Mouse (Mus musculus): ENCODE measurements around the gene Klra8. TPM values are rescaled to one million over a fixed set of nuclear protein-coding genes. Genes with fewer than 3 reads are reported as not detected.
"Not testable (repeated sequence)": the region's sequence is repeated elsewhere in the genome, so short reads cannot be mapped to it uniquely, and the experiment has no call there.

Gene Klra8
- not detected in 2 replicates for polyA plus RNA-seq (2015; fragmentation: Nextera tagmentation; extraction: Ambion mirVana)

DNA sequence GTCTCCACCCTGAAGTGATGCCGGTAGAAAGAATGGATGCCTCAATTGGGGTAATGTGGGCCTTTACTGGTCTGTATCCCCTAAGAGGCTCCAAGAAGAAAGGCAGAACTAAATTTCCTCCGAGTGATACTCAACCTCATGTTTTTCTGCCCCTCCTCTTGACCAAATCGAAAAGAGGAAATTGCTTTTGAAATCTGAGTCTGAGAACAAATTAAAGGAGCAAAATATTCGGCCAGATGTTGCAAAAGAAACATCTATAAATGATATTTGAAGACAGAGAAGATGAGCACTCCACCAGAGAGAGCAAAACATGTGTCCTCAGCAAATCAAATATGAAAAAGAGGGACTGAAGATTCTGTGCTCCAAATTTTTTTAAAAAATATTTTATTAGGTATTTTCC, at the start of gene Klra8:
Gene Klra8, minus strand, starts transcription at position 101 of the 400 bp plus-strand sequence.
- H3K27me3 ChIP-seq; H3K27ac ChIP-seq; H3K4me2 ChIP-seq; H3K9ac ChIP-seq; H3K36me3 ChIP-seq; H3K4me1 ChIP-seq; H3K9me3 ChIP-seq (replicated peaks); ATAC-seq (replicated peaks; ENCODE audit: low FRiP score); H3K4me3 ChIP-seq (replicated peaks): not testable (repeated sequence)
- WGBS, result 66% methylated on average over 4 of the region's 4 CpGs

DNA sequence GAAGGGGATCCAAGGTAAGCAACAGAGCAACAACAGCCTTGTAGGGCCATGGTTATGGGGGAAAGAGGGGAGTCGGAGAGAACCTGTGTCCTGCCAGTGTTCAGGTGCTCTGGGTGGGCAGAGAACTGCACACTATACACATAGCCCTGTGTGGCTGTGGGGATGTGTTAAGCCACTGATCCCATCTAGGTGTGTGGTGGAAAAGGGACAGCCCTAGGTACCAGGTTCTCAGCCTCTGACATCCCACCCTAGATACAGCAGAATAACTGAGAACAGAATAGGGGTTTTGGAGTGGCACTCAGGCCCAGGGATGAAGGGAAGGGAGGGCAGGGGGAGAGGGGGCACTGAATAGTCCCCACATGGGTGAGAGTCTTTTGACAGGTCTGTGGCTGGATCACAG, 19.2 kb downstream of the Klra8 start:
- 92% methylated on average over 1 of the region's 1 CpGs for WGBS
- Histone ChIP-seq H3K36me3 (no peaks in the 10 kb centered on the region), H3K4me1 (no peaks in the 10 kb centered on the region), H3K4me2 (no peak overlapping the region), H3K9ac (no peak overlapping the region), H3K4me3 (replicated peaks) (no peak overlapping the region), H3K27ac (no peak overlapping the region), H3K9me3 (replicated peaks) (no peaks in the 10 kb centered on the region), H3K27me3 (no peaks in the 10 kb centered on the region)
- ATAC-seq (replicated peaks; ENCODE audit: low FRiP score), result no peak

GRCm38 (mm10) chr6:130102743-130103142, 27.0 kb downstream of the Klra8 start:
- not testable (repeated sequence) for H3K4me2 ChIP-seq; H3K4me3 ChIP-seq (replicated peaks); H3K27me3 ChIP-seq; ATAC-seq (replicated peaks; ENCODE audit: low FRiP score); H3K9me3 ChIP-seq (replicated peaks); H3K27ac ChIP-seq; H3K4me1 ChIP-seq; H3K36me3 ChIP-seq; H3K9ac ChIP-seq
- WGBS, result 83% methylated on average over 3 of the region's 3 CpGs

DNA sequence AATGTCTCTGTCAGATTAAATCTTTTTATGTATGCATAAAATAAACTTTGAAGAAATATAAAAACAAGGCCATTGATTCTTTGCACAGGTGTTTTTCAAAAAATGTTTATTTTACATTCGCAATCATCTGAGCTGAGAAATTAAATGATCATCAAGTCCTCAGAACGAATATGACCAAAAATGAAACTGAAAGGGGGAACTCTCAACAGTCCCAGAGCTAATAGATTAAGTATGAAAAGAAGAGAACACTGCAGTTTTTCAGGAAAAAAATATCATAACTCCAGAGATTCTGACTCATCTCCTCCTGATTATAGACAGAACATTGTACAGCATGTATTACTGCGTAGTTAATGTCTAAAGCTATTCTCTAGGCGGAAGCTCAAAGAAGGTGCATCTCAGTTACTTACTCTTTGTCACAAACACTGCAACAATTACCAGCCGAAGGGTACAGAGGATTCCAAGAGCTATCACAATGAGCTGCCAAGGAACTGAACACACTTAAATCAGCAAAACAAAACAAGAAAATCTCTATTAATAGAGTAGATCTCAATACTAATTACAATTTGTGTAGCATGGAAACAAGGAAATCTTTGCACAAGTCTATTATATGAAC, 37.3 kb downstream of the Klra8 start:
- Histone ChIP-seq H3K27me3 (no peaks in the 10 kb centered on the region), H3K36me3 (no peaks in the 10 kb centered on the region), H3K27ac (no peak overlapping the region), H3K9ac (no peak overlapping the region), H3K4me2 (no peak overlapping the region), H3K4me1 (no peaks in the 10 kb centered on the region), H3K4me3 (replicated peaks) (no peak overlapping the region), H3K9me3 (replicated peaks) (no peaks in the 10 kb centered on the region)
- no peak for ATAC-seq (replicated peaks; ENCODE audit: low FRiP score)
- WGBS, result 76% methylated on average over 5 of the region's 5 CpGs

DNA sequence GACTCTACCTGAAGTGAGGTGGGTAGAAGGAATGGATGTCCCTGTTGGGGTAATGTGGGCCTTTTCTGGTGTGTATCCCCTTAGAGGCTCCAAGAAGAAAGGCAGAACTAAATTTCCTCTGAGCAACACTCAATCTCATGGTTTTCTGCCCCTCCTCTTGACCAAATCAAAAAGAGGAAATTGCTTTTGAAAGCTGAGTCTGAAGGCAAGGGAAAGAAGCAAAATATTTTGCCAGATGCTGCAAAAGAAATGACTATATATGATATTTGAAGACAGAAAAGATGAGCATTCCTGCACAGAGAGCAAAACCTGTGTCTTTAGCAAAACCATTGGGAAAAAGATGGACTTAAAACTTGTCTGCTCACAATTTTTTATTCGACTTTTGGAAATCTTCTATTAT, 62.5 kb downstream of the Klra8 start, which contains the start of gene Klra4:
Gene Klra4, minus strand, starts transcription at position 101 of the 400 bp plus-strand sequence.
- not testable (repeated sequence) for H3K4me1 ChIP-seq; H3K9me3 ChIP-seq (replicated peaks); H3K27ac ChIP-seq; ATAC-seq (replicated peaks; ENCODE audit: low FRiP score); H3K27me3 ChIP-seq; H3K9ac ChIP-seq; H3K4me2 ChIP-seq; H3K36me3 ChIP-seq; H3K4me3 ChIP-seq (replicated peaks)
- WGBS, result 73% methylated on average over 1 of the region's 1 CpGs

Other genes with a start within 250 kb of the Klra8 start
- not detected in 2 replicates for gene Klra5, start 212.2 kb downstream of the Klra8 start, polyA plus RNA-seq (2015; fragmentation: Nextera tagmentation; extraction: Ambion mirVana)
- gene Klra6, start 102.9 kb downstream of the Klra8 start, polyA plus RNA-seq (2015; fragmentation: Nextera tagmentation; extraction: Ambion mirVana), result not detected in 2 replicates
- not detected in 2 replicates for gene Klra4, start 62.6 kb downstream of the Klra8 start, polyA plus RNA-seq (2015; fragmentation: Nextera tagmentation; extraction: Ambion mirVana)
- not detected in 2 replicates for gene Klra9, start 63.2 kb upstream of the Klra8 start, polyA plus RNA-seq (2015; fragmentation: Nextera tagmentation; extraction: Ambion mirVana)
- gene Klra7, start 103.4 kb upstream of the Klra8 start, polyA plus RNA-seq (2015; fragmentation: Nextera tagmentation; extraction: Ambion mirVana), result not detected in 2 replicates
- gene Klra10, start 152.0 kb upstream of the Klra8 start, polyA plus RNA-seq (2015; fragmentation: Nextera tagmentation; extraction: Ambion mirVana), result not detected in 2 replicates
- gene Klra3, start 207.7 kb upstream of the Klra8 start, polyA plus RNA-seq (2015; fragmentation: Nextera tagmentation; extraction: Ambion mirVana), result not detected in 2 replicates

Data from kidney, embryonic 15.5 days (tissue).